Mouse (Mus musculus) liver, adult 2 months (tissue): ENCODE measurements around the gene Lrrc43. TPM values are rescaled to one million over a fixed set of nuclear protein-coding genes. Genes with fewer than 3 reads are reported as not detected.

ENCODE experiments used
- DNase-seq: peaks from one replicate; pipeline ENCODE4 v3.0.0-alpha.2; 2011; ENCODE audit warnings: low read depth, low spot score; ENCODE audit errors: extremely low read depth
- H3K27ac ChIP-seq: fragments of 200-500 bp; replicated peaks from 2 replicates; pipeline ENCODE4 v1.5.1; 2012; ENCODE audit warnings: low read depth, mild to moderate bottlenecking, control low read depth, inconsistent platforms, low read length; ENCODE audit not compliant: insufficient read depth
- H3K27me3 ChIP-seq: fragments of 200-500 bp; 2 replicates; pipeline ENCODE4 v1.6.1; 2012; ENCODE audit warnings: mild to moderate bottlenecking, moderate library complexity, low read length, inconsistent platforms; ENCODE audit not compliant: control insufficient read depth, insufficient read depth
- H3K36me3 ChIP-seq: fragments of 200-500 bp; 2 replicates; pipeline ENCODE4 v1.6.1; 2012; ENCODE audit warnings: low read length, inconsistent platforms; ENCODE audit not compliant: control insufficient read depth, insufficient read depth
- H3K4me1 ChIP-seq: fragments of 200-500 bp; 2 replicates; pipeline ENCODE4 v1.6.1; 2011; ENCODE audit warnings: low read length; ENCODE audit not compliant: control insufficient read depth, insufficient read depth
- H3K4me3 ChIP-seq: fragments of 200-500 bp; 2 replicates; pipeline ENCODE4 v1.5.1; 2011; ENCODE audit warnings: low read depth, mild to moderate bottlenecking, control low read depth, low read length, moderate library complexity; ENCODE audit not compliant: insufficient read depth
- H3K79me2 ChIP-seq: fragments of 200-500 bp; 2 replicates; pipeline ENCODE4 v1.6.1; 2012; ENCODE audit warnings: inconsistent platforms, mild to moderate bottlenecking, low read length, moderate library complexity; ENCODE audit not compliant: control insufficient read depth, insufficient read depth
- H3K9ac ChIP-seq: fragments of 200-500 bp; 2 replicates; pipeline ENCODE4 v1.6.1; 2012; ENCODE audit warnings: low read depth, mild to moderate bottlenecking, control low read depth, inconsistent platforms, low read length
- CTCF ChIP-seq: fragments of 200-500 bp; IDR thresholded peaks from 2 replicates; pipeline ENCODE4 v1.5.1; 2011; ENCODE audit warnings: low read depth, low read length, control low read depth
- POLR2A ChIP-seq: fragments of 200-500 bp; IDR thresholded peaks from 2 replicates; pipeline ENCODE4 v1.6.1; 2011; ENCODE audit warnings: low read length, control low read depth; ENCODE audit not compliant: insufficient read depth; ENCODE audit errors: extremely low read depth
- WGBS: fragments of 180-500 bp; shearing (Covaris S2); methylation state at CpG from one replicate; pipeline ENCODE4 v1.1.7; 2018; 5-methylcytosine and 5-hydroxymethylcytosine counted together
- polyA plus RNA-seq: library from polyadenylated mRNA; depleted of rRNA; stranded (reverse); fragments of >200 nt; gene quantifications from 2 replicates; pipeline ENCODE4 v1.2.3, GENCODE M21; 2012
- total RNA-seq: library from RNA; depleted of rRNA; stranded (reverse); fragments of >200 nt; gene quantifications from 2 replicates; pipeline ENCODE4 v1.2.3, GENCODE M21; 2014

Gene Lrrc43
- total and polyA plus RNA-seq, 2 experiments, result not detected

DNA sequence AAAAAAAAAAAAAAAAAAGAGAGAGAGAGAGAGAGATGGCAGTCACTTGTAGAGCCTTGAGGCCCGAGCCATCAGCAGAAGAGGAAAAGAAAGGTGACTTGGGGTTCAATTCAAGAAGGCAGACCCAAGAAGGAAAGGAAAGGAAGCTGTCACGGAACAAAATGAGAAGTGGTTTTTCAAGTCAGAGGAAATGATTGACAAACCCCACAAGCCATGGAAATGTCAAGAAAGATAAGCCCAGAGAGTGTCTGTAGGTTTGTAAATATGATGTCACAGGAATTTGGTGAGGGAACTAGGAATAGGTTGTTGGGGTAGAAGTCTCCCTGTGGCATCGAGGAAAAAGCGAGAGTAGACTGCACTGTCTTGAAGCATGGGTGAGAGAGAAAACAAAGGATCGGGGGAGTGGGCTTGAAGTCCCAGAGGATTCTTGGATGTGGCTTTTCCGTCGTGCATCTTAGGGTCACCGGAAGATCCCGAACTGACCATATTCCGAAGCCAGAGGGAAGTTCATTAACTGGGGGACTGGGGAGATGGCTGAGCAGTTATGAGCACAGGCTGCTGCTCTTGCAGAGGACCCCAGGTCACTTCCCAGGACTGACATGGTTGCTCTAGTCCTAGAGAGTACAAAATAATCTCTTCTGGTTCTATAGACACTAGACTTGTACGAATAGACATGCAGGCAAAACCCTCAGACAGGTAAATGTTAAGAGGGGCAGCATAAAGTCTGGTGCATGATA lies 1.3 kb upstream of the Lrrc43 start:
- 68% methylated on average over 11 of the region's 11 CpGs for WGBS

GRCm38 (mm10) chr5:123489935-123490334 lies 830 bp downstream of the Lrrc43 start:
- no peak overlapping the region for H3K27ac ChIP-seq
- H3K36me3 ChIP-seq, result no peaks in the 10 kb centered on the region
- H3K27me3 ChIP-seq, result no peaks in the 10 kb centered on the region
- H3K79me2 ChIP-seq, result no peaks in the 10 kb centered on the region
- TF ChIP-seq POLR2A (no peak), CTCF (no peak)
- no peak for DNase-seq
- WGBS, result 59% methylated on average over 9 of the region's 9 CpGs
- no peak overlapping the region for H3K9ac ChIP-seq
- H3K4me1 ChIP-seq, result no peaks in the 10 kb centered on the region
- no peak overlapping the region for H3K4me3 ChIP-seq

More for the DNA sequence above, 1.3 kb upstream of the Lrrc43 start:
- TF ChIP-seq CTCF (no peak), POLR2A (no peak)
- no peaks in the 10 kb centered on the region for H3K36me3 ChIP-seq
- H3K27me3 ChIP-seq, result no peaks in the 10 kb centered on the region
- H3K9ac ChIP-seq, result no peak overlapping the region
- no peak for DNase-seq
- no peak overlapping the region for H3K27ac ChIP-seq
- H3K4me1 ChIP-seq, result no peaks in the 10 kb centered on the region
- H3K4me3 ChIP-seq, result no peak overlapping the region
- no peaks in the 10 kb centered on the region for H3K79me2 ChIP-seq

- no peak for DNase-seq
- WGBS, result 36% methylated on average over 4 of the region's 4 CpGs
- TF ChIP-seq POLR2A, result no peak
- TF ChIP-seq CTCF, result 0 out of 2 replicates have a peak, but pooled peaks have one; percentile 3
Observed at GRCm38 (mm10) chr5:123499717-123500116, 10.6 kb downstream of the Lrrc43 start.

GRCm38 (mm10) chr5:123501973-123502372 lies 12.9 kb downstream of the Lrrc43 start:
- H3K4me3 ChIP-seq, result no peak overlapping the region
- H3K4me1 ChIP-seq, result 0 out of 2 replicates have a peak, but pooled peaks cover 4% of the 10 kb centered on the region
- H3K9ac ChIP-seq, result no peak overlapping the region
- WGBS, result 49% methylated on average over 4 of the region's 4 CpGs
- no peaks in the 10 kb centered on the region for H3K79me2 ChIP-seq
- no peak for TF ChIP-seq POLR2A
- TF ChIP-seq CTCF, result no peak
- H3K27ac ChIP-seq, result no peak overlapping the region
- no peak for DNase-seq
- 0 out of 2 replicates have a peak, but pooled peaks cover 3% of the 10 kb centered on the region for H3K27me3 ChIP-seq
- no peaks in the 10 kb centered on the region for H3K36me3 ChIP-seq

More at GRCm38 (mm10) chr5:123499717-123500116, 10.6 kb downstream of the Lrrc43 start:
- 0 out of 2 replicates have a peak, but pooled peaks cover 4% of the 10 kb centered on the region for H3K4me1 ChIP-seq
- H3K9ac ChIP-seq, result no peak overlapping the region
- no peaks in the 10 kb centered on the region for H3K79me2 ChIP-seq
- no peaks in the 10 kb centered on the region for H3K36me3 ChIP-seq
- 0 out of 2 replicates have a peak, but pooled peaks cover 3% of the 10 kb centered on the region for H3K27me3 ChIP-seq
- H3K27ac ChIP-seq, result no peak overlapping the region
- no peak overlapping the region for H3K4me3 ChIP-seq

DNA sequence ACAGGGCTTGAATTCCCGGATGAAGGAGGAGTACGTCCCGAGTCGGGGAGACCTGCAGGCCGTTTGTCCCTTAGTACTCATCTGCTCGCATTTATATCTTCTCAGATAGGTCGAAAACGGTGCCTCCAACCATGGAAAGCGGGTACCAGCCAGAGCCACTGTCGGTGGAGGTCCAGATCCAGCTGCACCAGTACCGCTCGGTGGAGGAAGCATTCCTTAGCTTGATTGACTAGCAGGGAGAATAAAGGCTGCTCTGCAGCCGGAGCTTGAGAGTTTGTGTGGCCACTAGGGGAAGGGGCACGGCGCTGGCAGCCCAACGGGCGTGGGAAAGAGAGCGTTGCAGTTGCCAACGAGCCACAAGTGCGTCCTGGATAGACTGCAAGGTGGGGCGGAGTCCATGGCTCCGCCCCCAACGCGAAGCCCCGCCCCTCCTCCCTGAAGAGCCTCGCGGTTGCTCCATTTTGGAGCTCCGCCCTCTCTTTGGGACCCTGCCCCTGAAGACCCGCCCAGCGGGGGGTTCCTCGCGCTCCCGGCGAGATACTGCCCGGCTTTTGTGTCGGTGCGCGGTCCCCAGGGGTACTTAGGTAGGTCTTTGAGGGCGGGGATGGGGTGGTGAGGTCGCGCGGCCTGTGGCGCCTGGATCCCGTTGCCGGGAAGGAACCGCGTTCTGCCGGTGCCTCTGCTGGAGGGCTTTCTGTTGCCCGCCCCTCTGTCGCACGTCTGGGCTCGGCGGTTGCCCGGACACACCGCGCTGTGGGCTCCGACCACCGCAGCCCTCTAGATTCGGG lies 19.0 kb downstream of the Lrrc43 start:
- Histone ChIP-seq H3K9ac (no peak overlapping the region), H3K36me3 (no peaks in the 10 kb centered on the region), H3K27me3 (peaks cover 8% of the 10 kb centered on the region; the same call in 1 of the 2 replicates), H3K4me1 (peaks cover 3% of the 10 kb centered on the region; the same call in 1 of the 2 replicates), H3K79me2 (no peaks in the 10 kb centered on the region), H3K4me3 (peak overlapping the region; percentile 50; the same call in 1 of the 2 replicates), H3K27ac (no peak overlapping the region)
- WGBS, result 3% methylated on average over 59 of the region's 59 CpGs
- TF ChIP-seq POLR2A (no peak), CTCF (no peak)
- DNase-seq, result peak; percentile 29
